ENCODE assay signal across 11 mouse cellular contexts in genomic region chr17:48287276-48287675, GRCm38 (mm10). TPM values are rescaled to one million over a fixed set of nuclear protein-coding genes. Genes with fewer than 3 reads are reported as not detected.
DNase-seq lines count a peak whose midpoint lies in the region; ATAC-seq and TF ChIP-seq lines count a peak whose summit lies in the region.
"Had no signal": no experiment of that assay in that cellular context is flagged by ENCODE, and none has a peak within 500 bp of the region (broad histone marks: within the 10 kb centered on the region; RNA-seq: fewer than 3 reads in every experiment).

No protein-coding gene starts in this region.

- H3K9ac ChIP-seq in hindbrain, postnatal 0 days (replicated peaks; ENCODE audit: low read length): no peak overlapping the region
- H3K9ac ChIP-seq in hindbrain, embryonic 14.5 days: no peak overlapping the region
- H3K9ac ChIP-seq: forebrain, embryonic 13.5 days; liver, embryonic 13.5 days; midbrain, embryonic 15.5 days had no signal

- no peaks in the 10 kb centered on the region for H3K36me3 ChIP-seq in hindbrain, postnatal 0 days (ENCODE audit: insufficient read depth, low read length)
- H3K36me3 ChIP-seq in hindbrain, embryonic 14.5 days (replicated peaks; ENCODE audit: control insufficient read depth, insufficient read depth): no peaks in the 10 kb centered on the region
- H3K36me3 ChIP-seq: liver, embryonic 13.5 days; midbrain, embryonic 15.5 days had no signal

- no peaks in the 10 kb centered on the region for H3K4me1 ChIP-seq in hindbrain, postnatal 0 days (ENCODE audit: insufficient read depth, low read length)
- H3K4me1 ChIP-seq in hindbrain, embryonic 14.5 days (replicated peaks; ENCODE audit: control insufficient read depth, insufficient read depth, low read length): no peaks in the 10 kb centered on the region
- H3K4me1 ChIP-seq: midbrain, embryonic 15.5 days had no signal

- no peak overlapping the region for H3K4me3 ChIP-seq in hindbrain, postnatal 0 days (ENCODE audit: low read length)
- H3K4me3 ChIP-seq in hindbrain, embryonic 14.5 days (replicated peaks; ENCODE audit: low read length): no peak overlapping the region
- H3K4me3 ChIP-seq: forebrain, embryonic 13.5 days; liver, embryonic 13.5 days; midbrain, embryonic 15.5 days had no signal

- no peak overlapping the region for H3K27ac ChIP-seq in hindbrain, postnatal 0 days
- no peak overlapping the region for H3K27ac ChIP-seq in hindbrain, embryonic 14.5 days
- H3K27ac ChIP-seq: forebrain, embryonic 13.5 days; liver, embryonic 13.5 days; midbrain, embryonic 15.5 days had no signal

- no peak for DNase-seq in hindbrain, postnatal 0 days (ENCODE audit: low spot score)
- DNase-seq in hindbrain, embryonic 14.5 days (ENCODE audit: low spot score): no peak
- peak; percentile 17 for DNase-seq in retina, embryonic 14.5 days (ENCODE audit: low spot score)
- DNase-seq in retina, postnatal 1 day: no peak
- DNase-seq in thymus, postnatal 25 days: peak; percentile 52
- no peak for DNase-seq in cerebellum, adult 11 months
- DNase-seq: liver, embryonic 13.5 days had no signal

- no peaks in the 10 kb centered on the region for H3K9me3 ChIP-seq in hindbrain, postnatal 0 days (ENCODE audit: low read length)
- H3K9me3 ChIP-seq in hindbrain, embryonic 14.5 days (ENCODE audit: control insufficient read depth, low read length): peaks cover 6% of the 10 kb centered on the region
- H3K9me3 ChIP-seq: forebrain, embryonic 13.5 days; liver, embryonic 13.5 days; midbrain, embryonic 15.5 days had no signal

- no peak for ATAC-seq in hindbrain, postnatal 0 days
- ATAC-seq in hindbrain, embryonic 14.5 days (ENCODE audit: low FRiP score): no peak
- peak; percentile 47; the same call in 1 of the 2 replicates for ATAC-seq in common myeloid progenitor, adult 5-6 weeks (replicated peaks; ENCODE audit: low read depth, poor library complexity, severe bottlenecking)
- ATAC-seq: forebrain, embryonic 13.5 days; midbrain, embryonic 15.5 days had no signal

- H3K27me3 ChIP-seq in hindbrain, postnatal 0 days (ENCODE audit: insufficient read depth, low read length): no peaks in the 10 kb centered on the region
- H3K27me3 ChIP-seq in hindbrain, embryonic 14.5 days (ENCODE audit: control insufficient read depth, insufficient read depth, low read length): no peaks in the 10 kb centered on the region
- H3K27me3 ChIP-seq: forebrain, embryonic 13.5 days; liver, embryonic 13.5 days; midbrain, embryonic 15.5 days had no signal

- H3K4me2 ChIP-seq in hindbrain, postnatal 0 days (ENCODE audit: low read depth, low read length): no peak overlapping the region
- no peak overlapping the region for H3K4me2 ChIP-seq in hindbrain, embryonic 14.5 days (replicated peaks)
- H3K4me2 ChIP-seq: forebrain, embryonic 13.5 days; heart, embryonic 11.5 days; liver, embryonic 13.5 days; midbrain, embryonic 15.5 days had no signal

- peak; percentile 27 for TF ChIP-seq CTCF in hindbrain, postnatal 0 days (IDR thresholded peaks at IDR 0.05; ENCODE audit: low read depth)

- WGBS in hindbrain, postnatal 0 days: 65% methylated on average over 2 of the region's 2 CpGs
- WGBS in hindbrain, embryonic 14.5 days: 68% methylated on average over 2 of the region's 2 CpGs

RNA-seq across cellular contexts. Expression of gene Treml2, which starts 12.0 kb away (rescaled TPM):
- 0.11 and 1.8 TPM in 2 replicates for total RNA-seq in hindbrain, postnatal 0 days (2014; rRNA removed)
- 0.08 and 0.09 TPM in 2 replicates for polyA plus RNA-seq in hindbrain, postnatal 0 days (2015; fragmentation: Nextera tagmentation; extraction: Ambion mirVana)
- polyA plus RNA-seq in hindbrain, embryonic 14.5 days (2014; fragmentation: Nextera tagmentation; extraction: Ambion mirVana): 0.09 TPM in 1 of 2 replicates, not detected in the other
- total RNA-seq in common myeloid progenitor, adult 5-6 weeks (2017): 46.2 and 61.0 TPM in 2 replicates
- polyA plus RNA-seq: midbrain, embryonic 15.5 days had no signal

RNA-seq across cellular contexts. Expression of gene Treml4, which starts 23.2 kb away (rescaled TPM):
- total RNA-seq in hindbrain, postnatal 0 days (2014; rRNA removed): not detected in 2 replicates
- polyA plus RNA-seq in hindbrain, postnatal 0 days (2015; fragmentation: Nextera tagmentation; extraction: Ambion mirVana): 0.19 and 0.66 TPM in 2 replicates
- 0.44 TPM in 1 of 2 replicates, not detected in the other for polyA plus RNA-seq in hindbrain, embryonic 14.5 days (2014; fragmentation: Nextera tagmentation; extraction: Ambion mirVana)
- total RNA-seq in common myeloid progenitor, adult 5-6 weeks (2017): 0.58 TPM in 1 of 2 replicates, not detected in the other
- polyA plus RNA-seq: midbrain, embryonic 15.5 days had no signal

RNA-seq across cellular contexts. Expression of gene B430306N03Rik, which starts 28.7 kb away (rescaled TPM):
- 0.05 TPM in 1 of 2 replicates, not detected in the other for total RNA-seq in hindbrain, postnatal 0 days (2014; rRNA removed)
- polyA plus RNA-seq in hindbrain, postnatal 0 days (2015; fragmentation: Nextera tagmentation; extraction: Ambion mirVana): not detected in 2 replicates
- 0.05 and 0.18 TPM in 2 replicates for polyA plus RNA-seq in hindbrain, embryonic 14.5 days (2014; fragmentation: Nextera tagmentation; extraction: Ambion mirVana)
- 0.34 and 0.91 TPM in 2 replicates for total RNA-seq in common myeloid progenitor, adult 5-6 weeks (2017)

RNA-seq across cellular contexts. Expression of gene Trem3, which starts 39.7 kb away (rescaled TPM):
- total RNA-seq in hindbrain, postnatal 0 days (2014; rRNA removed): not detected in 2 replicates
- polyA plus RNA-seq in hindbrain, postnatal 0 days (2015; fragmentation: Nextera tagmentation; extraction: Ambion mirVana): not detected in 2 replicates
- not detected in 2 replicates for polyA plus RNA-seq in hindbrain, embryonic 14.5 days (2014; fragmentation: Nextera tagmentation; extraction: Ambion mirVana)
- total RNA-seq in common myeloid progenitor, adult 5-6 weeks (2017): 2.9 and 4.5 TPM in 2 replicates
- polyA plus RNA-seq: forebrain, embryonic 13.5 days; heart, embryonic 11.5 days; midbrain, embryonic 15.5 days had no signal

RNA-seq across cellular contexts. Expression of gene Trem1, which starts 54.7 kb away (rescaled TPM):
- total RNA-seq in hindbrain, postnatal 0 days (2014; rRNA removed): not detected in 2 replicates
- polyA plus RNA-seq in hindbrain, postnatal 0 days (2015; fragmentation: Nextera tagmentation; extraction: Ambion mirVana): 0.09 TPM in 1 of 2 replicates, not detected in the other
- not detected in 2 replicates for polyA plus RNA-seq in hindbrain, embryonic 14.5 days (2014; fragmentation: Nextera tagmentation; extraction: Ambion mirVana)
- 1.4 and 2.9 TPM in 2 replicates for total RNA-seq in common myeloid progenitor, adult 5-6 weeks (2017)
- polyA plus RNA-seq: midbrain, embryonic 15.5 days had no signal

Comparison
In these comparisons a context has a peak if more than half of its experiments do, and no peak if none do; other contexts are left out.
1. DNase-seq: peak in retina, embryonic 14.5 days (single experiment) and thymus, postnatal 25 days (single experiment); none in hindbrain, postnatal 0 days (single experiment), hindbrain, embryonic 14.5 days (single experiment), retina, postnatal 1 day (single experiment) and cerebellum, adult 11 months (single experiment).
2. RNA of gene Treml2, which starts 12.0 kb away (total RNA-seq): 46.2 to 61.0 TPM in common myeloid progenitor, adult 5-6 weeks; 0.11 to 1.8 TPM in hindbrain, postnatal 0 days; every median in the first group is over 10 times any median in the second.